Mouse (Mus musculus): Measurements from ENCODE around the gene Gipc2.
"Not testable (repeated sequence)": the region's sequence is repeated elsewhere in the genome, so short reads cannot be mapped to it uniquely, and the experiment has no call there.

Gene Gipc2

DNA sequence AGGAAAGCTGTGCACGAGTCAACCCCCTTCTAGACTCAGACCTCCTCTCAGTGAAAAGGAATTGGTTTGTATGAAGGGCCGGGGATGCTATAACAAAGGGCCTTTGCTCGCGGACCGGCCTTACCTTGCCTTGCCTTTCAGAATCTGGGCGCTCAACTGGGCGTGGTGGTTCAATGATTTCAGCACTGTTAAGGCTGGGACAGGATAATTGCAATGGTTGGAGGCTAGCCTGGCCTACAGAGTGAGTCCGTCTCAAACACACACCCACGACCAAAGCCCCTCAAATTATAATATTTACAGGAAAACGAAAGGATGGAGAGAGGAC, at the start of gene Gipc2:
Gipc2 (minus strand) TSS at position 132 of the 325 bp plus-strand sequence.
- no peak for DNase-seq

DNA sequence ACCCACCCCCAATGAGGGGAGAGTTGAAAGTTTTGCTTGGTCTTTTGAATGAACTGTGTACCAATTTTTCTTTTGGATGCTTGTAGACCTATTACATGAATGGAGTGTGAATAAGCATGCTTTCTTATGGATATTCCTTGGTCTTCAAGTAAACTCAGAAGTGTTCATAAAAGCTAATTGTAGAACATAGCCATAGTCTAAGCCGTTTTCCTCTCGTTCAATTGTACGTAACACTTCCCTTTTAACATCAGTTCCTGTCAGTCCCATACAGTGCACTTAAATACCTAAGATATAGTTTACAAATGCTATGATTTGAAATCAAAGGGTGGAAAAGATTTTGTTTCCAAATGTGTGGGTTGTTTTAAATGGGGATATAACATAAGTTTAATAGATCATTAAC, 47.4 kb upstream of the Gipc2 start:
- DNase-seq = no peak

DNA sequence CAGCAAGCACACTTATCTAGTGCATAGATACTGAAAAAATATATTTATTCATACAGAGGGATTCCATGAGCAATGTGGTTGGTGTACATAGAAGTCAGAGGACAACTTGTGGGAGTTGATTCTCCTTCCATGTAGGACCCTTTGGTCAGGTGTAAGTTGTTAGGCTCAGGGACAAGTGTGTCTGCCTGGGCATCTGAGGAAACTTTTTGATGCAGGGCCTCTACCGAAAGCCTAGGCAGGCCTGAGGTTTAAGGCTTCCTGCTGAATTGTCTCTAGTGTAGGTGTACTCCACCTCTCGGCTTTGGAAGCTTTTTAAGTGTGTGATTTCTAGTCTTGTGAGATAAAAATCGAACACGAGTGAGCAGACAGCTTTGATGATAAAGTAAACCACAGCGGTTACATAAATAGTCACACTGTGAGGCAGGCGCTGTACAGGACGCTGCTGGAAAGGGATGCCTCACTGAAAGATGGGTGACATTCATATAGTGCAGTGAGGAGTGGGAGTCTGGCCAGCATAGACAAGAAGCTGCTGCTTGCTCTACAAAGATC, 45.8 kb upstream of the Gipc2 start:
- DNase-seq = no peak

DNA sequence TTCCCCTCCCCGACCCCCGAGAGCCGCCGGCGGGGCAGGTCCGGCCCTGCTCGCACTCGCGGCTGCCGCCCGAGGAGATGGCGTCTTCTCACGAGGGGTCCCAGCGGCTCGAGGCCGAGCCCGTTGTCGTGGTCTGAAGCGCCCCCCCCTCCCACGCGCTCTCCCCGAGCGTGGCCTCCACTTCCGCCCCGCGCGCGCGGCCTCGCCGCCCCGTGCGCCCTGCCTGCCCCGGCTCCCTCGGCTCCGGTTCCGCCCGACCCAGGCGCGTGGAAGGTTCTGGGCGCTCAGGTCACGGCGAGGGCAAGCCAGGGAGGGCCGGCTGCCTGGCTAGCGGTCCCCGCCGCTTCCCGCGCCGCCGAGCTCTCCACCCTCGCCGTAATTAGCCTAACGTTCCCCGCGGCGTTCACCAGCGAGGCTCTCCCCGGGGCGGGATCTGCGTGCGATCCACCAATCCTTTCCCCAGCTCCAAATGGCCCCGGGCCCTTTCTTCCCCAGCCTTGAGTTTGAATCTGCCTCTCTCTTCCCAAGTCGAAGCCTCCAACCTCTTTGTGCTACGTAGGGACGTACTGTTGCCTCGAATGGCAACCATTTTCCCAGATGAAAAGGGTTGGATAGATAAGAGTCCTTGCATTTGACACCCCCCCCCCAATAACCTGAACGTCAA, 44.8 kb upstream of the Gipc2 start:
- peak; percentile 75 for DNase-seq

DNA sequence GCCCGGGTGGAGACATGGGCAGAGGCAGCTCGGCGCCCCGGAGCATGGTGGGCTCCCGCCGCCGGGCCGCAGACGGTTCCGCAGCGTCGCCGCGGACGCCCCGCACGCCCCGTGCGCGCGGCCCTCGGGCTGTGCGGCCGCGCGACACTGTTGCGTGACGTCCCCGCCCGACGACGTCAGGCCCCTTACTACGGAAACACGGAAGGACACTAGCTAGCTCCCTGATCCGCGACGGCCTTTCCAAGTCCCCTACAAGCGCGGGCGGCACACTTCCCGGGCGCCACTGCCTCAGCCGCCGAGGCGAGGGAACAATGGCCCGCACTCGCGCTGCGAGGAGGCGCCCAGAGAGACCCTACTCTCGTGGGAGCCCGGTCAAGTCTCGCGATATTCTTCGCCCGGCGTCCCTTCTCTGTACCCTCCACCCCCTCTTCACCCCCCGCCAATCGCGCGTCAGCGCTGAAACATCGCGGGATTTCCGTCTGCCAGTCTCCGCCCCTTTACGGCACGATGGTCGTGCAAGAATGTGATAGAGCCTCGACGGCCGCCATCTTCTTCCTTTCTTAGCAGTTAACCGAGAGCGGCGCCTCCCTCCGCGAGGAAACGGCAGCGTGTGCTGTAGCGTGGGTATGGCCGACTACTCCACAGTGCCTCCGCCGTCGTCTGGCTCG, 44.1 kb upstream of the Gipc2 start, which contains the start of the genes Dnajb4 and Fubp1:
Dnajb4 (minus strand) TSS at position 336 of the 668 bp plus-strand sequence.
Fubp1 (plus strand) TSS at position 456 of the 668 bp plus-strand sequence.
- DNase-seq = peak; percentile 100

DNA sequence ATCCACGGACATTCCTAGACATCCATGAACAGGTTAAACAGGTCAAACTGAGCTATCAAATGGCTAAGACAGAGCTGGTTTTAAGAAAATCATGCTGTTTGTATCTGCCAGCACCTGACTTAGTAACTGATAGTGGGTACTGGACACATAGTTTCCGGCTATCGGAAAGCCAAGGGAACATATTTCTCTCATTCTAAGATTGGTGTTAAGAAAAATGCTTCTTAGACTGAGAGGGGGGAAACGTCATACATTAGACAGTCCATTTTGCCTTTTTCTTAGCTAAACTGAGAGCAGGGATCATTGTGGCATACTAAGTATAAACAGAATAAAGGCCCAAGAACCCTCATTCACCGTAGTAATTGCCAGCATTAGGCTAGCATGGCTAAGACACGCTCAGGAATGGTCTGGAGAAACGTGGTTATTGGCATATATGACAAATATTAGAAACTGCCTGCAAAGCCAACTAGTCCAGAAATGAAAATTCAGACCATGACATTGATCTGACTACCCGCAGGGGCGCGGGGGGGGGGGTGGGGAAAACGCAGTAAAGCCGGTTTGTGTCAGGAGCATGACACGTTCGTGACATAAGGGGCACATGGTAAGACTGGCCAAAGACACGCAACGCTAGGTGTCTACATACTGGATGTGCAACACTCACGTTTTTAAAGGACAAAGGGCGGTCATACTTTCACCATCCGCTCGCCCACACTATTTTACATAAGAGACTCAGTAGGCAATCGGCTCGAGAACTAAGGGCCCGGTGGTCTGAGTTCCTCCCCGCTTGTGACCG, 43.3 kb upstream of the Gipc2 start:
- DNase-seq = no peak

DNA sequence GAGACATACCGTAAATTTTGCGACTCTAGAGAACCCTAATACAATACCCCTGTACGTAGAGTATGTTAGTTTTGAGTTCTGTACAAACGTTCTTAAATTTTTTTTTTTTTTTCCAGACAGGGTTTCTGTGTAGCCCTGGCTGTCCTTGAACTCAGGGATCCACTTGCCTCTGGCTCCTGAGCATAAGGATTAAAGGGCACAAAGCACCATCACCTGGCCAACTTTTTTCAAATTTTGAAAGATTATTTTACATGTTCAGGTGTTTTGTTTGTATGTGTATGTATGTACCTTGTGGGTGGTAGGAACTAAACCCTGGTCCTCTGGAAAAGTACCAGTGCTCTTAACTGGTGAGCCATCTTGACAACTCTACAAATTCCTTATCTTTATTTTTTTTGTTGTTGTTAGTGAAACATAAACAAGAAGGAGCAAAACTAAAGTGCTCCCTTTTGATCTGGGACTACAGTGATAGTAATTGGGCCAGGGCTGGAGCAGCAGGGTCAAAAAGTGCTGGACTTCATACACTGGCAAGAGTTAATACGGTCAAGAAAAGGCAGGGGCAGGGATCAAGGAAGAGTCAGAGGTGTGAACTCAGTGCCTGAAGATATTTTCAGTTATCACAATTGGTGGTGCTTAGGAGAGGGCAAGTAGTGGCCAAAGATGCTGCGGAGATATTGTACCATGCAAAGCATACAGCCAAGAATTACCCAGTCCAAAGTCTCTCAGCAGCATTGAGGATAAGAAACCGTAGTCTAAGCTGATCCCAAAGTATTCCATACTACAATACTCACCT, 42.3 kb upstream of the Gipc2 start:
- no peak for DNase-seq

DNA sequence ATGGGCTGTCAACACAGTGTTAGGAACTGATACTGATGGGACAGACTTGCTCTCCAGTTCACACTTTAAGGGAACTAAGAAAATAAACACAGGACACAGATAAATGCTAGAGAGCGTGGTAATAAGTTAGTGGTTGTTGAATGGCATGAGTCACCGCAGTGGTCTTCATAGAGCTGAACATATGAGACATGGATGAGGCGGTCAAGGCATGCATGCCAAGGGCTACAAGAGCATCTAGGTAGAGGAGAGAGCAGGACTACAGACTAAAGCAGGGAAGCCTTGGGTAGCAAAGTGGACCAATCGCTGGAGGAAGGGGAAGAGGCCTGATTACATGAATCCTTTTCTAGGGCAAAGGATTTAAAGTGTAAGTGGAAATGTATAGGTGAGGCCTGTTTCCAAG, 41.1 kb upstream of the Gipc2 start:
- DNase-seq = no peak

DNA sequence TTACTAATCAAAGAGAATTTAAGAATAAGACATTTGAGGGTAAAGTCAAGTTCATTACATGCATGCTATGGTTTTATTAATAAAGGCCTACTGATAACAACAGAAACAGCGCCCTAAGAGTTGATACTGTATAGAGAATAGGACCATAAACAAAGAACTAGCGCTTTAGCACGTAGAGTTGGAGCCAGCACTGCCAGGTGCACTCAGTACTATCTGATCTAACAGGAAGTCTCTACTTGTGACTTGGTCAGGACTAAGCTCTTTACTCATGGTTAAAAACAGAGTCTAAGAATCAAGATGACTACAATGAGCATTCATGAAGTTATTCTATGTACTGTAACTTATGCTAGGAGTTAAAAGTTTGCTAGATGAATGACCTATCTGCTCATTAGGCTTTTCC, 38.5 kb upstream of the Gipc2 start:
- DNase-seq = no peak

DNA sequence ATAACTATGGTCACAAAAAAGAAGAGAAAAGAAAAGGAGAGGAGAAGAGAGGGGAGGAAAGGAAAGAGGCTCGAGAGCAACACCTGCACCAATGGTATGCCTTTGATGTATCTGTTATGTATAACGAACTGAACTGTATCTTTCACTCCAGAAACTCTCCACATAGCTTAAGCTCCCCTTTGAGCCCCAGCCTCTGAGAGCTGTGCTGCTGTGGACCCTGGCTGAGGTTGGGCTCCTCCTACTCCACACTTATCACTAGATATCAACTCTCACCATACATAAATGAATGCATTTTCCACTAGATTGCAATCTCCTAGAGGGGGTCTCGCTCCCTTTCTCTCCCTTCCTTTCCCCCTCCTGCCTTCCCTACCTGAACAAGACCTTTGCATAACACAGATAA, 38.0 kb upstream of the Gipc2 start:
- no peak for DNase-seq

DNA sequence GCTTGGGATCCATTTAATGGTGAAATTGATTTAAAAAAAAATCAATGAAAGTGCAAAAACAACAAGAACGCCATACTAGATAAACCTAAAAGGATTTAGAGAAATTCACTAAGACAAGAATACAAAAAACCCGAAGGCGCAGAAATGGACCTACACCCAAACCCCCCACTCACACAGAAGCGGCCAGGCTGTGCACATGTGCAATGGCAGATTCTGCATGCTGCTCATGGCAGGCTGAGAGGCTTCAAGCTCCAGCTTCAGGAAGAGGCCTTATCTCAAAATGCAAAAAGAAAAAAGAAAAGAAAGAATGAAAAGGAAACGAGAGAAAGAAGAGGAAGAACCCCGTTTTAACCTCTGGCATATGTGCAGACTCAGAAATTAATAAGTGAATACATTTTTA, 37.4 kb upstream of the Gipc2 start:
- DNase-seq = no peak

DNA sequence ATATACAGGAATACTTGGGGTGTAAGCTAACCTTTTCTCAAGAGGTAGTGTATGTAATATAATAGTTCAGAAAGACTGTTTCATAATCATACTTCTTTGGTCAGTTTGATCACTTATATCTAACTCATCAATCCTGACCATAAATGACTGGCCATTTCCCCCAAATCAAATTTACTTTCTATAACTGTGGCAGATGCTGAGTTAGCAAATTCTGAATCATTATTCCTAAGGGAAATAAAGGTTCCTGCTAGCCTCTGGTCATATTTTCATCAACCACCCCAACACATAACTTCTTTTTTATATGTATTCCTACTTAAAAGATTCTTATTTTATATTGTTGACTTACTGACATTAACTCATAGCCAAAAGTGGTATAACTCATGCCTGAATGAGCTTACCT, 36.9 kb upstream of the Gipc2 start:
- no peak for DNase-seq

DNA sequence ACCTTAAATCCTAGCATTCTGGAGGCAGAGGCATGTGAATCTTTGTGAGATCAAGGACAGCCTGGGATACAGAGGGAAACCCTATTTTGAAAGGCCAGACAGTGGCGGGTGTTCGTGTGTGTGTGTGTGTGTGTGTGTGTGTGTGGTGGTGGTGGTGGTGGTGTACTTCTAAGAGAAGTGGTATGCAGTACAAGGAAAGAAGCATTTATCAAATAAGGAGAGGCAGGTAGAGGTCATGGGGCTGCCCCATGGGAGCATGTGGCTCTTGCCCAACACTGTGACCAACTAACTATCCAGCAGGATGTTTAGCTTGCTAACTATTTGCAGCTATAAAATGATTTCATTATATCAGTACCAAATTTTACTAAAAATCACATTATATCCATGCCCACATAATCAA, 35.6 kb upstream of the Gipc2 start:
- DNase-seq = no peak

DNA sequence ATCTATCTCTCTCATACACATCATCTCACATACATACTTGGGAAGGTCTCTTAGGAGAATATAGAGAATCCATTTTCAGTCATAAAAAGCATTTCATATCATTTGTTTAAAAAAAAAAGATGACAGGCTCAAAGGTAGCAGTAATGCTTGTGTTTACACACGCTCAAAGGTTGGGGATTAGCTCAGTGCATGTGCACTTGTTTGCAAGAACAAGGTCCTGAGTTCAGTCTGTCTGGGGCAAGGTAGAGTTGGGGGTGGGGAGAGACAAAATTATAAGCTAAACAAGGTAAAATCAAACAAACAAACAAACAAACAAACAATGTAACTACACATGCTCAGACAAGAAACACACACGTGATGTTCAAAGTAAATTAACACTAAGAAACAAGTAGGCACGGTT, 35.2 kb upstream of the Gipc2 start:
- no peak for DNase-seq

DNA sequence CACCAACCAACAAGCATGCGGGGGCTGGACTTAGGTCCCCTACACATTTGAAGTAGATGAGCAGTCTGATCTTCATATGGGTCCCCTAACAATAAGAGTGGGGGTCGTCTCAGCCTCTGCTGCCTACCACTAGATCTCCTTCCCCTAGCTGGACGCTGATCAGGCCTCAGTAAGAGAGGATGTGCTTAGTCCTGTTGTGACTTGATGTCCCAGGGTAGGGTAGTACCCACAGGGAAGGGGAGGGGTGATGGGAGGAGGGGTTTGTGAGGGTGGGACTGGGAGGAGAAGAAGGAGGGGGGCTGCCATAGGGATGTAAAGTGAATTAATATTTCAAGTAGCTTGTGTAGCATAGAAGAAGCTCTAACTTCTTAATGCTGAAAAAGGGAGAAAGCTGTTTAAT, 33.1 kb upstream of the Gipc2 start:
- DNase-seq = no peak

DNA sequence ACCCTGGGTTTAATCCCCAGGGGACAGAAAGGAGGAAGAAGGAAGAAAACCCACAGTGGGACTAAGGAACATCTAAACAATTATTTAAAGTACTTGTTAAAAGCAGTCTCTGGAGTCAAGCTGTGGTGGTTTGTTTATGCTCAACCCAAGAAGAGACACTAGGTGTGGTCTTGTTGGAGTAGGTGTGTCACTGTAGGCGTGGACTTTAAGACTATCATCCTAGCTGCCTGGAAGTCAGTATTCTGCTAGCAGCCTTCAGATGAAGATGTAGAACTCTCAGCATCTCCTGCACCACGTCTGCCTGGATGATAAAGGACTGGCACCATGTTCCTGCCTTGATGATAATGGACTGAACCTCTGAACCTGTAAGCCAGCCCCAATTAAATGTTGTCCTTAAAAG, 31.2 kb upstream of the Gipc2 start:
- DNase-seq = not testable (repeated sequence)

DNA sequence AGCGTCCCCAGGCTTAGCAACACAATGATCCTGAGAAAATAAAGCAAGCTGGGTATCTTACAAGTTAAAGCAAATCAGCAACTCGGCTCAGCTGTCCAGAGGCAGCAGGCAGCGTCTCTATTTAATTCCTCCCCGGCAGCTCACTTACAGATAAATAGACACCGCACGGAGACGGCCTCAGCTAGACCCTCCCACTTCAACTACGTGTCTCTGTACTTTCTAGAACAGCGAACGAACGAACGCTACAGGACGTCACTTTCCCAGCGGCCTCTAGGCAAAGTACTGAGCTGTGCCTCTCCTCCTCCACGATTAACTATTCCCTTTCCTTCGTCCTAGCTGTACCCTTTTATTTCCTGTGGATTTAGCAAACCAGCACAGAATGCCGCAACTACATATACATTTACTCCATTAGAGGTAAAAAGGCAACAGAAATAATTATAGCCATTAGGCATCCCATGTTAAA, 27.6 kb upstream of the Gipc2 start:
- peak; percentile 71 for DNase-seq

DNA sequence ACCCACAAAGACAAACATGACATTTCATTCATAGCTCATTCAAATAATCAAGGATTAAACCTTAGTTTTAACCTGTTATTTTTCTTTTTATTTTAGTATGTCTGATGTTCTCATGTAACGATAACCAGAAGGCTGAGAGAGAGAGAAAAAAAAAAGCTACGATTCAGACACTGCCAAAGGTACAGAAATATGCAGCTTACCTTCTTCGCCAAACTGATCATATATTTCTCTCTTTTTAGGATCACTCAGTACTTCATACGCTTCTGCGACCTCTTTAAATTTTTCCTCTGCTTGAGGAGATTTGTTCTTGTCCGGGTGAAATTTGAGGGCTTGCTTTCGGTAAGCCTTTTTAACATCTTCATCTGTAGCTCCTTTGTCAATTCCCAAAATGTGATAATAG, 27.1 kb upstream of the Gipc2 start:
- no peak for DNase-seq

DNA sequence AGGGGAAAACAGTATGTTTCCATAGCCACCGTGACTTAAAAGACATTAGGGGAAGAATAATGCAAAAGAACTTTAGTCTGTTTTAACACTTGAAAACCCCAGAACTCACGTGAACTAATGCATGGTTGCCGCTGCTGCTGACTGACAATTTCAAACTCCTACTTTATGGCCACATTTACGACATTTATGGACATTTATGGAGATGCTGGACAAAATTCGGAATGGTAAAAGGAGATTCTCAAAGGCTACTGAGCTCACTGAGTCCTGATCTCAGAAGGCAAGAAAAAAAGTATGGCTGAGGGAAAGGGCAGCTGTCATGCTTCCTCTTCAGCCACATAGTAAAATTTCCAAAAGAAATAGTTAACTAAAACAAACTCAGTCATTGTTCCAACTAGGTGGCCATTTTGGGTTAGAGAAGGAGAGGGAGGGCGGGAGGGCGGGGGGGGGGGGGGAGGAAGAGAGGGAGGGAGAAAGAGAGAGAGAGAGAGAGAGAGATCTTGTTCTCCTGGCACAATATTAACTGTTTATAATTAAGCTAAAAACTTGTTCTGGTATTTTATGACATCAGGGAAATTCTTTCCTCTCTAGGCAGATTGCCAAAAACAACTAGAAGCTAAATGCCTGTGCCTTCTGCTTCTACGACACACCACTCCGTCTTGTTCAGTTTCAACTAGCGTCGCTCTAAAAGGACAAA, 26.4 kb upstream of the Gipc2 start:
- DNase-seq = no peak

DNA sequence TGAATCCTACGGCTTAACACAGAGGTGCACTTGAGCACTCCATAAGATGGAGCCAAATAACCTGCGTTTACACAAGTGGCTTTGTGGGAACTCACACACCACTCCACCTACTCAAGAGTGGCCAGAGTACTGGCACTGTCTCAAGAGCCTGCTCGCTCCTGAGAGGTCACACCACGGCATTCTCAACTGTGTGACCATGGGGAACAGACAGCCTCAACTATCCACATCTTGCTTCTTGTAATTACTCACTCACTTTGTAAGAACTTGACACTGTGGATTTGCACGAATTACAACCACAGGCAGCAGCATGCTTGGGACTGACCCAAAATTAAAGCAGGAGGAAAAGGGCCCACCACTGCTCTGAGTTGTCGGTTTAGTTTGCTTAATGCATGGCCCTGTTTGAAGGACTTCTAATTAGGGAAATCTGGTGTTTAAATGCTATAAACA, 25.8 kb upstream of the Gipc2 start:
- no peak for DNase-seq

DNA sequence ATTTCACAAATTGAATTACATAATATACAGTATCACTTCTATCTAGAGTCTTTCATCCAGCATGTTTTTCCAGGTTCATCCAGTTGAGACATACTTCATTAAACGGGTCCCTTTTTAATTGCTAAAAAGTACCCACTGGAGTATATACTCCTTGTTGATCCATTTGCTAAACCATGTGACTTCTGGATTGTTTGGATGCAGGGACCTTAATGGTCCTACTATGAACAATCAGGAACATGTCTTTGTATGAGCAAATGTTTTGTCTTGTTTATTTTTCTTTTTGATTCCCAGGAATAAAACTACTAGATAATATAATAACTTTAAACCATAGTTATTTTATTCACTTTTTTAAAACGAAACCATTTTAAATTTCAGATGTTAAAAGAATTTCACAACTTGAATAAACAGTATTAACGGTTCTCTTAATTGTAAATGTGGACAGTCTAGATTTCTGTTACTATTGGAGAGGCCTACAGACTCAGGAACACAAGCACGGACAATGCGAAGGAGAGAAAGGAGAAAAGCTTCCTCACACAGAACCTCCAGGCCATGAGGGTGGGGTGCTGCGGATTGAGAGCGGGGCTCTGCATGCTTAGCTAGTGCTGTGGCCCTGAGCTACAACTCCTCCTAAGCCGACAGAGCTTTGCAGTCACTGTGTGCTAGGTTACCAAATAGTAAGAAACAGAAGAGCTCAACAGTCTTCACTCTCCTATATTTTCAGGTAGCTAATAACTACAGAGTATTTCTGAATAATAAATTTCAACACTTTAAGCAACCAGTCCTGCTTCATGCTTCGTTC, 24.8 kb upstream of the Gipc2 start:
- no peak for DNase-seq
